Mouse (Mus musculus) G1E-ER4 (cell line): ENCODE data around the gene Bik. TPM values are rescaled to one million over a fixed set of nuclear protein-coding genes. Genes with fewer than 3 reads are reported as not detected.

Experiments used
- GATA1 ChIP-seq: IDR thresholded peaks from one replicate; pipeline ENCODE4 v1.8.0; 2012; ENCODE audit warnings: low read length, inconsistent platforms
- polyA plus RNA-seq: library from polyadenylated mRNA; stranded (reverse); fragments of >175 nt; gene quantifications from 2 replicates; pipeline ENCODE4 v1.2.3, GENCODE M21; 2012

Gene Bik
- polyA plus RNA-seq, 1 experiment = not detected

DNA sequence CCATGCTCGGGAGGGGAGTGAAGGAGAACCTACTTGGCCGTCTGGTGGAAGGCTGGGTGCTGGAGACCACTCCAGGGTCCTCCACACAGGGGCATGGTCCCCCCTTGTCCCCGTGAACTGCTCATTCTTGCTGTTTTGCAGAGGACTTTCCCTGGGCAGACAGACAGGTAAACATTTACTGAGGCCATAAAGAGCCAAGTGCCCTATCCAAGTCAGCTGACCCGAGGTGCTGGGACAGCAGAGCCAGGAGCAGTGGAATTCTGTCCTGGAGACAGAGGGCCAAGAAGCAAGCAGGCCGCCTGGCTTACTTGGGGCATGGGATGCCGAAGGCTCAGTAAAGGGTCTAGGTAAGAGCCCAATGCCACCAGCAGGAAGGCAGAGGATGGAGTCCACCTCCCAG is 4.0 kb downstream of the Bik start:
- TF ChIP-seq GATA1 = no peak

DNA sequence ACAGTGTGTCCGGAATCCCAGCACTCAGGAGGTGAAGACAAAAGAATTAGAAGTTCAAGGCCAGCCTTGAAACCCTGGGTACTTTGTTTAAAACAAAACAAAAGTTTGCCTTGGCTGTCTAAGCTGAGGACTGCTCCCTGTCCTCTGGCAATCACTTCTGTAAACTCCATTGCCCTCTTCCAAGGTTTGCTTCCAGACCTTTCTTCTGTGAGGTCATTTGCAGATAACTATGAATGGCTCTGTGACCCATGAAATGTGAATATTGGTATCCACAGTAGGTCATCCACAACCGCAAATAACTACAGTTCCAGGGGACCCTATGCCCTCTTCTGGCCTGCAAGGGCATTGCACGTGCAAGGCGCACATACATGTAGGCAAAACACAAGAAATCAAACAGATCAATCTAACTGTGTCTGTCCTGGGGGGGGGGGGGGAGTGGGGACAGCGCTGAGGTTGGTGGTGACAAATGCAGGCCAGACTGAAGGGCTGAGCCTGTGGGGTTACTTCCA is 5.4 kb downstream of the Bik start:
- no peak for TF ChIP-seq GATA1

DNA sequence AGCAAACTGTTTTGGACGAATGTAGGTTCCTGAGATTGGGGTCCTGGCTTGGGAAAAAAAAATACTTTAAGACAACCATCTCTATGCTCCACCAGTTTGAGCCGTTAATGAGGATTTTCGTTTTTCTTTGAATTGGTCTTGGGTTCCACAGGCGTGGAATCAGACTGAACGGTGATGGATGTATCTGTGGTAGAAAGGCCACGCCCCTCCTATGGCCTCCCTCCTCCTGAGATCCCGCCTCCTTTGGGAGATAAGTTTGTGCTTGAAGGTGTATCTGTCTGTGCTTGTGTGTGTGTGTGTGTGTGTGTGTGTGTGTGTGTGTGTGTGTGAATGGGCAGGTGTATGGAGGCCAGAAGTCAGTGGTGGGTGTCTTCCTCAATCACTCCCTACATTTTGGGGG is 5.9 kb downstream of the Bik start:
- no peak for TF ChIP-seq GATA1

DNA sequence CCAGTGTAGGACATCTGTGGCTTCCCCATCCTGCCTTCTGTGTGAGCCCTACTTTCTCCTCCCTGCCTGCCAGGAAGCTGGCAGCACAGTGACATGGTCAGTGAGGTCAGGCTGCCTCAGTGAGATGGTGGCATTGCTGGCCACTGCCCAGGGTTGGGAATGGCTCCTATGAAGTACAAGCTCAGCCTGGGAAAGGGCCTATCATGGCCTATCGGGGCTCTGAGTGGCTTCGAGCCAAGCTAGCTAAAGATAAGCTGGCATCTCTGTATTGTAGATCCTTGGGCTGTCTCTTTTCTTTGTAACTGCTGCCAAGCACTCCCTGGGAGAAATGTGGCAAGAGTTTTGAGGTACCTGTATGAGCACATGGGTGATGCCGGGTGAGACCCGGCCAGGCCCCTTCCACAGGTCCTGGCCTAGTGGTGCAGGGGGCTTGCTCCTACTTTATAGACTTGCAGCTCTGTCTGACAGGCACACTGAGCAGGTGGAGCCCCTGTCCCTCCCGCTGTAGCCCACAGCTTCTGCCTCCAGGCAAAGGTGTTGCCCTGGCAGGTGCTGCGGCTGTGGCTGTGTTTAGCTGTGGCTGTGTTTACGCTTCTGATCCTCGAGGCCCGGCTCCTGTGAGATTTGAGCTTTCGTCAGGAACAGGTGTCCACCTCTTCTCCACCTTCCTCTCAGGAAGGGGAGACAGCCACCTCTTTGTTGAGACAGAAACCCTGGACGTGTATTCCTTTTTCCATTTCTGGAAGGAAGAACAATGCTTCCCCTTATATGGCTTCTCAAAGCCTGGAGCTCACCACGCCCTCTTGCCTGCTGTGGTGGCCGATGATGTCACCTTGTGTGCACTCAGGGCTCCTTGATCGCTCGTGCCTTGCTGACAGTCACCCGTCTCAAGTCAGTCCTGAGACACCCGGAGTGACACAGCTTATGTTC is 8.6 kb downstream of the Bik start:
- TF ChIP-seq GATA1 = no peak

DNA sequence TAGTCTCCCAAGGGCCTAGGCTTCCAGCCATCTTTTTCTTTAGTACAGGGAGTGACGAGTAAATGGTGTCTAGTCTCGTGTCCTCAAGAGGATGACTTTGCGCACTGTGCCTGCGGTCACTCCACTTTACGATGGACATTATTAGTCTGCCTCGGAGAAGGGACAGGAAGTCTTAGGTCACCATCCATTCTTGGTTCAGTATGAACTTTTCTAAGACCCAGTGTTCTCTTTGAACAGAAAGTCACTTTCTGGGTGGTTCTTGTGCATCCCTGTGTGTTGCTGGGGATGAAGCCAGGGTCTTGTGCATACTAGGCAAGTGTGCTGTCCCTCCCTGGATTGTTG is 9.2 kb downstream of the Bik start:
- no peak for TF ChIP-seq GATA1

DNA sequence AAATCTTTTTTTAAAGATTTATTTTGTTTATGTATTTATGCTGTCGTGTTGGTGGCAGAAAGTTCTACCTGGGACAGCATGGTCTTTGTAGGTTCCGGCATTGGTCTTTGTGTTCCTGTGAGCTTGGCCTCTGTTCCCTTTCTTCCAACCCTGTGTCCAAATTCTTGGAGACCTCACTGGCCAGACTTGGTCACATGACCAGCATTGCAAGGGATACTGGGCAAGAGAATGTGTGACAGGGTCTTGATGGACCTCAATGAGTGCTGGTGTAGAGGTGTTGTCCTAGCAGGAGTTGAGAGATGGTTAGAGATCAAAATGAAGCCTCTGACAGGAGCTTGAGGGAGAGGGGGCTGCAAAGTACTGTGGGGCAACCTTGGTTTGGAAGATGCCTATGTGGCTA is 12.2 kb downstream of the Bik start:
- TF ChIP-seq GATA1 = no peak

DNA sequence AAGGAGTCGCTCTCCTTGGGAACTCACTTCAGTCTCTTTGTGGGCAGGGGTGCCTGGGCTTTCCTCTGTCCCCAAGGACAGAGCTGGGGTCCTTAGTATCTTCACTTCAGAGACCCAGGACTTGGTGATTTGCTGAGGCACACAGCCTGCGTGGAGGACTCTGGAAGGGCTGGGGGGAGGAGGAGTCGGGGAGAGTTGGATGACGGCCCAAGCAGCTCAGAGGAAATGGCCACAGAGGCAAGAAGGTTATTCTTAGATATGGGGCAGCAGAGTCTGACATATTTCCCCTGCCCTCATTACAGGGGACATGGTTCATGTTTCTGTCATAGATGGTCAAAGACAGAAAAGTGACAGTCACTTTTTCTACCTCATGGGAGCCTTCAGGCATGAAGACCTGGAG is 13.2 kb downstream of the Bik start:
- TF ChIP-seq GATA1 = no peak

DNA sequence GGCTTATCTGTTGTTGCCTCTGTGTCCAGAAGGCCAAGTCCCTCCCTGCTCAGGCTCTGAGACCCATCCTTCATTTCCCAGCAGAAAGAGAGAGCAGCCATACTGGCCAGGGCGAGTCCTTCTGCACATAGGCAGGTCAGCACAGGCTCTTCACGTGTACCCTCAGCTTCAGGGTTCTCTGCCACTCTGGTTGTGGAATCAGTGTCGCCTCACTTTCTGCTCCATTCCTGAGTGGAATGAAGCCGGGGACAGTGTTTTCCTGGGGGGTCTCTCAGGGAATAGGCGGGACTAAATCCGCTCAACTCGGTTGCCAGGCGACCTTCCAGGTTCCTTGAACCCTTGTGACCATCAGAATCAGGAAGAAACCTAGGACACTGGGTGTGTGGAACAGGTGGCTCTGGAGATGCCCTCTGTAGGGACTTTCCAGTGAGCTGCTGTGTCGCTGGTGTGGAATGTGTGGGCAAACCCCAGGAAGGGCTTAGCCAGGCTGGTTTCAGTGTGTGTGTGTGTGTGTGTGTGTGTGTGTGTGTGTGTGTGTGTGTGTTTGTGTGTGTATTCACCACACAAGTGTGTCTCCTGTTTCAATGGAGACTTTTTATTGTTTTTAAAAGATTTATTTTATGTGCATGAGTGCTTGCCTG is 15.1 kb downstream of the Bik start:
- no peak for TF ChIP-seq GATA1

DNA sequence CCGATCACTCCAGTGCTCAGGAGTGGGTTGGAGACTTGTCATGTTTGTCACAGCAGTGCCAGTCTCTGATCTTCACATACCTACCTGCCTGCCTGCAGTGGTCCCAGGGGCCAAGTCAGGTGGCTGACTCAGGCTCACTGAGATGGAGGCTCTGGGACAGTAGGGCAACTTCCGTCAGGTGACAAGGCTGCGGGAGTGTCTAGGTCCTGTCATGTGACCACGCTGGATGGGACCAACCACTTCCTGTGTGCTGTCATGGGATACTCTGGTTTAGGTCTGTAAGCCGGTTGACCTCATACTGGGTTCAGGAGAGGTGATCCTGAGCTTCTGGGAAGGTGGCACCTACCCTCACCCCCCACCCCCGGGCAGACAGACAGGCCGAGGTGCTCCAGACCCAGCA is 19.4 kb downstream of the Bik start:
- TF ChIP-seq GATA1 = no peak

DNA sequence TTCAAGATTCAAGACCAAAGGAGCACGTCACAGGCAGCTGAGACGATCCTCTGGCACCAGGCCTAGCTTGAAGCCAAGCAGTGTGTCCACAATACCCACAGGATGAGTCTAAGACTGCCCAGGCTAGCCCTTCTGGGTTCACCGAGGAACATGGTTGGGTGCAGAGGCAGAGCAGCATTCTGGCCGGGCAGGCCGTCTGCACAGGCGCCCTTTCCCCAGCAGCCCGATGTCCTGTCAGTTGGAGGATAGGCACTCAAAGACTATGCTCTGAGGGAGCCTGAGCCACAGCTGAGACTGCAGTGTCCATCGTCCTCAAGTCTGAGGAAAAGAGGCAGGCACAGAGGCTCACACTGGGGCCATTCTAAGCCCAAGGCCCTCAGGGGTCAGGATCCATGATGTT is 20.5 kb downstream of the Bik start:
- no peak for TF ChIP-seq GATA1

DNA sequence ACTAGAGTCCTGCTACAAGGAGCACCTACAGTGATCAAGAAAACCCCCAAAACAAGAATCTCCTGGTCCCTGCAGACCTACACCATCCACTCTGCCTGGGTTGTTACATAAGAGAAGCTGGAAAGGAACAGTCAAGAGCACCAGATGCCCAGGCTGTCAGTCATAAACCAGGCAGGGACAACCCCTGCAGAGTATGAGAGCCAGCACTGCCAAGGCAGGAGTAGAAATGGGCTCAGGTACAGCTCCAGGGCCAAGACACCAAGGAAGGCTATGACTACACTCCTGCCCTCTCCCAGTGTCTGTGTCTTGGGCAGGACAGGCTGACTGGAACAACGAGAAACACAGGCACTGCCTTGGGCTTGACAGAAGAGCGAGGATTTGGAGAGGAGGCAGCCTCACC is 23.5 kb downstream of the Bik start:
- TF ChIP-seq GATA1 = no peak

DNA sequence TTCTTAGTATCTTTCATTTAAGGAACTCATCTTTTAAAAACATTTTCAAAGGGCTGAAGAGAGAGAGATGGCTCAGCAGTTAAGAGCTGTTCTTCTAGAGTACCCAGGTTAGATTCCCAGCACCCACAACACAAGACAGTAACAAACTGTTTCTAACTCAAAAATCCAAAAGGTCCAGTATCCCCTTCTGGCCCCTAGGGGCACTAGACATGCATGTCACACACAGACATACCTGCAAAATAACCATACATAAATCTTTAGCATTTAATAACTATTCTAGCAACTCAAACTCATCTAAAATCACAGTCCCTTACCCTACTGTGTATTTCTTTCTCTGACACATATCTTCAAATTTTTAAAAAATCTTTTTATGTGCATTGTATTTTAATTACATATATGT is 27.2 kb downstream of the Bik start:
- no peak for TF ChIP-seq GATA1

DNA sequence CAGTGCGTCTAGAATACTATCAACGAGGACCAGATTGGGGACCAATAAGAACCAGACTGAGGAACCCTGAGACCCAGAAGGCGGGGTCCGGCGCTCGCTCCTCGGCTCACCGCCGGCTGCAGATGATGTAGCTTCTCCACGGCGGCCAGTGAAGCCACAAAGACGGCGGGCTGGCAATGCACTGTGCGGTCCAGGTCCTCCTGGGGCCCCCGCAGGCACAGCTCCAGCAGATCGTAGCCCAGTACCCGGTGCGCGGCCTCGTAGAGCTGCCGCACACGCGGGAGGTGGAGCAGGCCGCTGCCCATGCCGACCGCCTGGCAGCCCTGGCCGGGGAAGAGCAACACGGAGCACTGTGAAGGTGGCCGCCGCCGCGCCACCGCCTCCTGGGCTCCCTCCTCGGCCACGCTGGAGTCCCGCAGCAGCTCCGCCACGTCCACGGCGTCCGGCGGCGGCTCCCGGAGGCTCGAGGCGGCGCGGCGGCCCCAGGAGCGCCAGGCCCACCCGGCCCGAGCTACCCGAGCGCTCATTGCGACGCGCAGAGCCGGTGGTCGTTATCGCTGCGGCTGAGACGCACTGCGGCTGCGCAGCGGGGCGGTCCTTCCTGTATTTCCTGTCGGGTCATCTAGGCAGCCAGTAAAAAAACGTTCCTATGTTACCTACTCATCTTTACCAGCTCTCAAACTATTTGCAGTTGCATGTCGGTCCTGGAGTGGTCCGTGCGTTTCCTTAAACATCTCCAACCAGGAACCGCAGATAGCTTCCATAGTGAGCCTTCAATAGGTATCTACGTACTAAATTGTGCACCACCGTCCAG is 28.7 kb downstream of the Bik start:
- TF ChIP-seq GATA1 = no peak

DNA sequence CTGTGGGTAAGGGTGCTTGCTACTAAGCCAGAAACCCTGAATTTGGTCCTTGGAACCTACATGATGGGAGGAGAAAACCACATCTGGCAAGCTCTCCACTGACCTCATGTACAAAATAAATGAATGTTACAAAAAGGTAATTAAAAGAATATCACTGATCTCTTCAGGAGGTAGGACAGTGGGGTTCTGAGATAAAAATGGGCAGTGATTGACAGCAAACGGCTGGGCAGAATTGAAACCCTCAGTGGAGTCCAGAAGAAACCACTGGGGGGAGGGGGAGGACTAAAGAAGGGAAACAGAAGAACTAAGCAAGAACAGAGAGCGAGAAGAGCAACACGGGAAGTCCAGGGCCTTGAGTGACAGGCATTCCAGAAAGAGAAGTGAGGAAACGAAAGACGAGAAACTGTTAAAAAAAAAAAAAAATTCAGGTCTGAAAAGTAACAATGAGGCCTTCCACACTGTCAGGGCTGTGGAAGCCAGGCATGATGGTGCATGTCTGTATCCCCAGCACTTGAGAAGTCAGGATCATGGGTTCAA is 34.3 kb downstream of the Bik start:
- TF ChIP-seq GATA1 = no peak

DNA sequence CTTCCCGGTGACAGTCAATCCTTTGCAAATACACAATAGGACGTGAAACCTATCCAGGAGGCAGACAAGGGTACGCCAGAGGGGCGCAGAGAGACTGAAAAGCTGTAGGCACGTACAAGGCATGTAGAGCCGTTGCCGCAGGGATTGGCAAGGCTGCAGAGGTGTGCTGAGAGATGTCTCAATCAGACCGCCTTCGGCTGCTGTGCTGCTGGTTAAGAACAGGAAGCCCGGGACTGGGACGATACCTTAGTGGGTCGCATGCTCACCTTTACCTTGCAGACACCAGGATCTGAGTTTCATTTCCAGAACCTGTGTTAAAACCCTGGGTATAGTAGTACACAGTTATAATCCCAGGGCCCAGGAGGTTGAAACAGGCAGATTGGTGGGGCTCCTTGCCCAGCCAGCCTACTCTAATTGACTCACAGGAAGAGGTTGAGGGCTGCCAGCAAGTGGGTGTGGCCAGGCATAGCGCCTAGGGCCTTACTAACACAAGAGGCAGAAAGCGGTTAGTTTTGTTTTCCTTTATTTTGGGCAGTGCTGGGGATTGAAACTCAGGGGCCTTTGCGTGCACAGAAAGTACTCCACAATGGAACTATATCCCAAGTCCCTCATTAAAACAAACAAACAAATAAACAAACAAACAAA is 36.1 kb downstream of the Bik start:
- TF ChIP-seq GATA1 = no peak
